Mouse (Mus musculus) brown adipose tissue, adult 24 weeks (tissue): ENCODE measurements around the gene Calr. TPM values are rescaled to one million over a fixed set of nuclear protein-coding genes. Genes with fewer than 3 reads are reported as not detected.

Experiments
- H3K27ac ChIP-seq: fragments of 200-500 bp; replicated peaks from 2 replicates; pipeline ENCODE4 v1.5.1; 2012; ENCODE audit warnings: low read depth, mild to moderate bottlenecking, low read length
- H3K4me1 ChIP-seq: fragments of 200-500 bp; 2 replicates; pipeline ENCODE4 v1.6.1; 2012; ENCODE audit warnings: low read length, mixed read lengths; ENCODE audit not compliant: control insufficient read depth, insufficient read depth, insufficient read length
- H3K4me3 ChIP-seq: fragments of 200-500 bp; 2 replicates; pipeline ENCODE4 v1.5.1; 2012; ENCODE audit warnings: low read depth, mild to moderate bottlenecking, low read length, moderate library complexity; ENCODE audit not compliant: insufficient read depth
- polyA plus RNA-seq: library from polyadenylated mRNA; stranded (reverse); fragments of >200 nt; gene quantifications from 2 replicates; pipeline ENCODE4 v1.2.4, GENCODE M21; 2012; ENCODE audit not compliant: missing spikeins, insufficient read depth, insufficient read length

Gene Calr
- polyA plus RNA-seq, 1 experiment = 211 TPM

GRCm38 (mm10) chr8:84793791-84794485 is 52.8 kb downstream of the Calr start:
- Histone ChIP-seq H3K4me1 (peaks cover 47% of the 10 kb centered on the region), H3K27ac (no peak overlapping the region), H3K4me3 (no peak overlapping the region; the same call in 1 of the 2 replicates)

- Histone ChIP-seq H3K4me3 (no peak overlapping the region), H3K27ac (no peak overlapping the region), H3K4me1 (peaks cover 45% of the 10 kb centered on the region)
These were observed 53.6 kb downstream of the Calr start for GRCm38 (mm10) chr8:84793134-84793533.

GRCm38 (mm10) chr8:84792429-84792947 is 54.2 kb downstream of the Calr start:
- Histone ChIP-seq H3K27ac (no peak overlapping the region), H3K4me1 (peaks cover 46% of the 10 kb centered on the region), H3K4me3 (no peak overlapping the region)

Other genes starting within 250 kb of the Calr start
- gene Ier2, start 184.1 kb downstream of the Calr start, polyA plus RNA-seq = 17.2 and 62.3 TPM in 2 replicates
- gene Trmt1, start 160.6 kb downstream of the Calr start, polyA plus RNA-seq = 25.1 and 33.4 TPM in 2 replicates
- 19.0 and 22.9 TPM in 2 replicates for gene Nacc1, start 159.1 kb downstream of the Calr start, polyA plus RNA-seq
- gene Lyl1, start 145.5 kb downstream of the Calr start, polyA plus RNA-seq = 2.9 and 3.1 TPM in 2 replicates
- 1.9 TPM in 1 of 2 replicates, not detected in the other for gene G430095P16Rik, start 123.9 kb downstream of the Calr start, polyA plus RNA-seq
- 74.6 and 78.4 TPM in 2 replicates for gene Nfix, start 46.6 kb downstream of the Calr start, polyA plus RNA-seq
- 7.2 and 9.4 TPM in 2 replicates for gene Dand5, start 24.1 kb downstream of the Calr start, polyA plus RNA-seq
- 32.2 and 37.2 TPM in 2 replicates for gene Gadd45gip1, start 15.4 kb downstream of the Calr start, polyA plus RNA-seq
- 73.3 and 79.3 TPM in 2 replicates for gene Rad23a, start 6.3 kb downstream of the Calr start, polyA plus RNA-seq
- gene Farsa, start 10.1 kb upstream of the Calr start, polyA plus RNA-seq = 11.3 and 14.4 TPM in 2 replicates
- gene Syce2, start 25.2 kb upstream of the Calr start, polyA plus RNA-seq = 3.3 and 3.6 TPM in 2 replicates
- 53.8 and 76.8 TPM in 2 replicates for gene Gcdh, start 47.0 kb upstream of the Calr start, polyA plus RNA-seq
- not detected in 2 replicates for gene Klf1, start 55.0 kb upstream of the Calr start, polyA plus RNA-seq
- 4.6 and 12.9 TPM in 2 replicates for gene Dnase2a, start 61.6 kb upstream of the Calr start, polyA plus RNA-seq
- not detected in 2 replicates for gene Mast1, start 90.4 kb upstream of the Calr start, polyA plus RNA-seq
- gene Rtbdn, start 100.1 kb upstream of the Calr start, polyA plus RNA-seq = not detected in 2 replicates
- gene Gm49661, start 122.5 kb upstream of the Calr start, polyA plus RNA-seq = not detected in 2 replicates
- gene Prdx2, start 122.7 kb upstream of the Calr start, polyA plus RNA-seq = 387 and 425 TPM in 2 replicates
- 26.6 and 28.5 TPM in 2 replicates for gene Rnaseh2a, start 122.8 kb upstream of the Calr start, polyA plus RNA-seq
- gene Junb, start 131.8 kb upstream of the Calr start, polyA plus RNA-seq = 15.4 and 47.7 TPM in 2 replicates
- 1.1 and 1.6 TPM in 2 replicates for gene Hook2, start 143.7 kb upstream of the Calr start, polyA plus RNA-seq
- gene Best2, start 167.6 kb upstream of the Calr start, polyA plus RNA-seq = not detected in 2 replicates
- 113 and 117 TPM in 2 replicates for gene Asna1, start 178.3 kb upstream of the Calr start, polyA plus RNA-seq
- gene Trir, start 179.9 kb upstream of the Calr start, polyA plus RNA-seq = 68.4 and 68.5 TPM in 2 replicates
- 28.4 and 33.5 TPM in 2 replicates for gene Tnpo2, start 190.0 kb upstream of the Calr start, polyA plus RNA-seq
- 3.0 and 4.1 TPM in 2 replicates for gene Fbxw9, start 213.1 kb upstream of the Calr start, polyA plus RNA-seq
- not detected in 2 replicates for gene Gm5741, start 221.0 kb upstream of the Calr start, polyA plus RNA-seq
- gene Dhps, start 224.8 kb upstream of the Calr start, polyA plus RNA-seq = 19.1 and 20.0 TPM in 2 replicates
- 95.5 and 130 TPM in 2 replicates for gene Wdr83os, start 233.8 kb upstream of the Calr start, polyA plus RNA-seq
- gene Wdr83, start 234.4 kb upstream of the Calr start, polyA plus RNA-seq = 26.8 and 28.7 TPM in 2 replicates
- gene Man2b1, start 236.3 kb upstream of the Calr start, polyA plus RNA-seq = 17.4 and 20.8 TPM in 2 replicates